Mouse (Mus musculus) layer of hippocampus, adult 8-10 months (tissue): ENCODE measurements around the gene Sap18. TPM values are rescaled to one million over a fixed set of nuclear protein-coding genes. Genes with fewer than 3 reads are reported as not detected.
"Not testable (repeated sequence)": the region's sequence is repeated elsewhere in the genome, so short reads cannot be mapped to it uniquely, and the experiment has no call there.

Source experiments
- DNase-seq, 2 experiments: peaks; one replicate each; pipeline ENCODE4 v3.0.0; 2022; ENCODE audit warnings: low spot score in 2 of 2
- microRNA-seq, 2 experiments: library from miRNA; unstranded; fragments of <30 nt; microRNA quantifications; one replicate each; pipeline ENCODE4 v1.2.0; 2022
- total RNA-seq, 4 experiments: library from RNA; stranded (reverse); gene quantifications; 2 replicates each; pipeline ENCODE4 v1.2.4; 2022

The Sap18 gene
- total RNA-seq, 4 experiments from 2014 or later, result 68.5 to 100 (median 78.2) TPM

GRCm38 (mm10) chr14:57825788-57826751 is 28.1 kb downstream of the Sap18 start, which contains the start of the genes Ska3 and Mrpl57:
TSS of gene Ska3 (minus strand) at chr14:57826185.
TSS of gene Mrpl57 (plus strand) at chr14:57826234.
- peak; percentile 85 to 87 for DNase-seq

GRCm38 (mm10) chr14:57827284-57827683 is 29.3 kb downstream of the Sap18 start:
- no peak for DNase-seq

GRCm38 (mm10) chr14:57833526-57833925 is 35.5 kb downstream of the Sap18 start:
- DNase-seq, result no peak

GRCm38 (mm10) chr14:57835157-57835556 is 37.2 kb downstream of the Sap18 start:
- no peak for DNase-seq

- DNase-seq, result no peak
These were observed 46.6 kb downstream of the Sap18 start for GRCm38 (mm10) chr14:57844535-57844934.

GRCm38 (mm10) chr14:57848061-57848460 is 50.1 kb downstream of the Sap18 start:
- DNase-seq, result not testable (repeated sequence)

- no peak for DNase-seq
These were observed 50.7 kb downstream of the Sap18 start for GRCm38 (mm10) chr14:57848646-57849045.

- DNase-seq, result no peak
These were observed 52.4 kb downstream of the Sap18 start for GRCm38 (mm10) chr14:57850330-57850729.

GRCm38 (mm10) chr14:57852961-57853360 is 55.0 kb downstream of the Sap18 start:
- no peak for DNase-seq

- not testable (repeated sequence) for DNase-seq
These were observed 58.1 kb downstream of the Sap18 start for GRCm38 (mm10) chr14:57856037-57856436.

Small RNA genes lying within 50 kb of the gene (microRNA-seq; reads per million reads assigned to microRNA genes)
- gene Mir3077, result 1.9 to 3.3 reads per million in 2 experiments

Other genes starting within 250 kb of the Sap18 start
- 10 to 100 TPM; 28.5 to 34.4 (median 32.4) TPM for gene Eef1akmt1, start 226.6 kb upstream of the Sap18 start, total RNA-seq
- gene Xpo4, start 132.8 kb upstream of the Sap18 start, total RNA-seq, result 10 to 100 TPM; 11.8 to 17.7 (median 14.4) TPM
- 1 to 10 TPM; 2.2 to 4.5 (median 3.4) TPM for gene Gm49361, start 52.1 kb upstream of the Sap18 start, total RNA-seq
- 10 to 100 TPM; 43.6 to 46.3 (median 45.0) TPM for gene Lats2, start 39.8 kb upstream of the Sap18 start, total RNA-seq
- 1 to 10 TPM in 1 of 4 experiments, under 1 TPM in 3; 0.81 to 2.1 (median 0.92) TPM for gene Ska3, start 28.0 kb downstream of the Sap18 start, total RNA-seq
- 10 to 100 TPM; 57.5 to 69.7 (median 63.6) TPM for gene Mrpl57, start 28.1 kb downstream of the Sap18 start, total RNA-seq
- 10 to 100 TPM; 43.9 to 48.4 (median 46.2) TPM for gene Zdhhc20, start 92.1 kb downstream of the Sap18 start, total RNA-seq
- gene Micu2, start 201.1 kb downstream of the Sap18 start, total RNA-seq, result 10 to 100 TPM; 20.2 to 25.7 (median 22.5) TPM